Mouse (Mus musculus) brain, adult 2 months (tissue): Measurements from ENCODE around the gene Dnaaf2.

ENCODE experiments used
- DNase-seq: peaks from one replicate; pipeline ENCODE4 v3.0.0; 2011; ENCODE audit warnings: low read depth, low spot score

Dnaaf2 gene

GRCm38 (mm10) chr12:69198164-69198535 lies at the start of gene Dnaaf2:
Gene Dnaaf2, minus strand, starts transcription at chr12:69198429.
- DNase-seq, result peak; percentile 76

DNA sequence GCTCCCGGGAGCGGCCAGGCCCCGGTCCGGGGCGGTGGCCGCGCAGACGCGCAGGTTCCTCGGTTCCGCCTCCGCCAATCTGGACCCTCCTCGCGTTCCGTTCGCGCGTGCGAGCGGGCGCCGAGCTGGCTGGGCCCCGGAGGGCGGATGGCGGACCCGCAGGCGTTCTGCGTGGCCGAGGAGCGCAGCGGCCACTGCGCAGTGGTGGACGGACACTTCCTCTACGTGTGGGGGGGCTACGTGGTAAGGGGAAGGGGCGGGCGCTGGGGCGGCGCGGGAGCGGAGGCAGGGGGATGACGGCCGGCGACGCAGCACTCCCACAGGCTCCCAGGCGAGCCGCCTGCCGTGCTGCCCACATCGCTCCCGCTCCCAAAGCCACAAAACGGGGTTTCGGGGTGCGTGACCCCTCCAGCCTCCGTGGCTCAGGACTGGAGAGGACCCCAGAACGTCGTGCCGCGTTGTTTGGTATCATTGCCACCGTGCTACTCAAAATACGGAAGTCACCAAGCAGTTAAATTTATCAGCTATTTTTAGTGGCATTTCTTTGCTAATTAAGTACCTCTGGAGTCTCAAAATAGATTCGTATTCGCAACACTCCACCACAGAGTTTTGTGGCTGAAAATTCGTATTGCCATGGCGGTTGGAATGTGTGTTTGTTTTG lies 43.7 kb upstream of the Dnaaf2 start:
- DNase-seq, result peak; percentile 90

GRCm38 (mm10) chr12:69241405-69241770 lies 43.2 kb upstream of the Dnaaf2 start:
- no peak for DNase-seq

DNA sequence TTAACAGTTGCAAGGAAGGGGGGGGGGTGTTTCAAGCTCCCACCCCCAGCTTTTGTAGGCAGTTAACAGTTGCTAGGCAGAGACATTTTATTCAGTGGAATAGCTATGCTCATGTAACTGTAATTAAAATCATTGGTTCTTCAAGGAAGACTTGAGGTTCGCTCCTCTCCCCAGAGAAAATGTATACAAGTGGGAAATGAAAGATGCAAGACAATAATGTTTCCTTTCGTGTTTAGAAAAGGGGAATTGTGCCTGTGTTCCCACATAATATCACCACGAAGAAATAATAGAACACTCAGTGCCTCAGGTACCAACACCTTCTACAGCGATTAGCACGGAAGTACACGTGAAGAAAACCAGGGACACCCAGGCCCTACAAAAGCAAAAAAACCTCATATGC lies 42.6 kb upstream of the Dnaaf2 start, which contains the start of gene Klhdc1:
Gene Klhdc1 (plus strand): TSS at position 301 of the 400 bp plus-strand sequence.
- DNase-seq, result no peak

GRCm38 (mm10) chr12:69238284-69238683 lies 40.1 kb upstream of the Dnaaf2 start:
- peak; percentile 19 for DNase-seq

DNA sequence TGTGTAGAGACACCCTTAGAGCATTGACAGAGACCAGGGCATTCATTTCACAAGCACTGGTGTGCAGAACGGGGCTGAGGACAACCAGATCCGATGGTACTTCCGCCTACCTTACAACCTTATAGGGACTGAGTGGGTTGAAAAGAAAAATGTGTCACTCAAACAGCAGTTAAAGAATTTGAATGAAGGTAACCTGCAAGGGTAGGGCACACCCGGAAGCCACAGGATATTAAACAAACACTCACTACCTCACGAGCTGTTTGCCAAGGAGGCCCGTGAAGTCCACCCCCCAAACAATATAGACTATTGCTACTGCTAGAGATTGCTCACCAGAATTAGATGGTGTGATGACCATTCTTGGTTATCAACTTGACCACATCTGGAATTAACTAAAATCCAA lies 37.6 kb upstream of the Dnaaf2 start:
- DNase-seq, result no peak

DNA sequence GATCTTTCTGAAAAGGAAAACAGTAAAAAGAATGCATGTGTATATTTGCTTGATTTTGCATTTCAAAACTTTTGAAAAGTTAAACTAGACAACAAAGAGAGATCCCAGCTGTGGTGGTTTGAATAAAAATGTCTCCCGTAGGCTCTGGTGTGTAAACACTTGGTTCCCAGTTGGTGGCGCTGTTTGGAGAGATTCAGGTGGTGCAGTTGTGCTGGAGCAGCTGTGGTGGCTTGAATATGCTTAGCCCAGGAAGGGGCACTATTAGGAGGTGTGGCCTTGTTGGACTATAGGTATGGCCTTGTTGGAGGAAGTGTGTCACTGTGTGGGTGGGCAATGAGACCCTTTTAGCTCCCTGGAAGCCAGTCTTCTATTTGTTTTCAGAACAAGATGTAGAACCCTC lies 31.0 kb upstream of the Dnaaf2 start:
- no peak for DNase-seq

- peak; percentile 78 for DNase-seq
Observed at GRCm38 (mm10) chr12:69227776-69228466, 29.7 kb upstream of the Dnaaf2 start, which contains the start of gene Pole2. Gene Pole2, minus strand, starts transcription at chr12:69228195.

DNA sequence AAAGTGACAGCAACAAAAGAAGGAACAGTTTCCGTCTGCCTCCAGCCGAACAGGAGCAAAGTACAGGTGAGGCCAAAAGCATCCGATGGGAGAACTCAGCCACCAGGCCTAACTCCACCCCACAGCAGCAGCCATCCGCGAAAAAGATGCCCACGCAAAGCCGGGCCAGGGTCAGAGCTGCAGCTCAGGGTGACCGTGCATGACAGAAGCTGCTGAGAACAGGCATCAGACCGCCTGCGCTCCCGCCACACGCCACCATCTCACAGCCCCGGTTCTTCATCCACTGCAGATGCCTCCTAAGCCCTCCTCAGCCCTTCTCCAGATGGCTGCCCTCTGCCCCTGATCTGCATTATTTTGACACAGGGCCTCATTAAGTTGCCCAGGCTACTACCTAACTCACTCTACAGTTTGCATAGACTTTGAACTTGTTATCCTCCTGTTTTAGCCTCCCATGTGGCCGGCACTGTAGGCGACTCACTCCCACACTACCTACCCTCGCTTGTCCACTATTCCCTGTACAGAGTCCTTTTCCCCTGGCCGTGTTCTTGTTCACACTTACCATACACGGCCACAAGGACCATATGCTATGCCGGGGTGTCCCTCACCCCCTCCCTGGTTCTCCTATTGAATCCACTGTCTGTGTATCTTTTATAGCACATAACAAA lies 22.5 kb upstream of the Dnaaf2 start:
- DNase-seq, result no peak

- DNase-seq, result no peak
Observed at GRCm38 (mm10) chr12:69216587-69216986, 18.4 kb upstream of the Dnaaf2 start.

- peak; percentile 75 for DNase-seq
Observed at GRCm38 (mm10) chr12:69215000-69215785, 17.0 kb upstream of the Dnaaf2 start.

- no peak for DNase-seq
Observed at GRCm38 (mm10) chr12:69214393-69214792, 16.2 kb upstream of the Dnaaf2 start.

DNA sequence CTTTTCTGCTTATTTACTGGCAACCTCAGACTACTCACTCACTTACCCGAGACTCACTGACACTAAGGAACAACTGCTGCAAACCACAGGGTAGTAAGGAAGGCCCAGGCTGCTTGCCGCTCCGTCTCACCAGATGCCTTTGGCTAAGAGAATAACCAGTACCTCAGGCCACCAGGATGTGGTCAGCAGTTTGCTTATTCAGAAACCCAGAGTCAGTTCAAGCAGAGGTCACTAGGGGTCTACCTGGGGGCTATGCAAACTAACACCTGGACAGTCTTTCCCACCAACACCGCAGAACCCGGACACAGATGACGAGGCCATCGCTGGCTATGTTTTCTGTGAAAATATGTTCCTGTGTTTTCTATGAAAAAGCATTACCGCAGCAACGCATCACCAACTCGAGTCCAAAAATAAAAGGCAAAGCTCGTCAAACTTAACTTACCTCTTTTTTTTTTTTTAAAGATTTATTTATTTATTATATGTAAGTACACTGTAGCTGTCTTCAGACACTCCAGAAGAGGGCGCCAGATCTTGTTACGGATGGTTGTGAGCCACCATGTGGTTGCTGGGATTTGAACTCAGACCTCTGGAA lies 15.1 kb upstream of the Dnaaf2 start:
- no peak for DNase-seq

DNA sequence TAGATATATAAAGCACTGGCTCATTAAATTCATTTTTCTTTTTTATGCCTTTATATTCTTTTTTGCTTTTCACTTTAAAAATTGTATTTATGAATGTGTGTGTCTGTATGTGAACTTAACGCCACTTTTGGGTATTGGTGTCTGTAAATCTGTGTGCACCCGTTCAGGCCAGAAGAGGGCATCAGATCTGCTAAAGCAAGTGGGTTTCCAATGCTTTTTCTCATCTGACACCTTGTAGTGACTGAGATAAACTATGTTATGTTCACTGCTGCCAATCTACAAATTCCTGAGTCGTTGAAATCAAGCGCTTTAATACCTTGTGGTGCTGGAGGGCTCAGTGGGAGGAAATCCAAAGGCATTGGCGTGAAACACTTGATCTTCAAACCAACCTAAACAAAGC lies 12.8 kb upstream of the Dnaaf2 start:
- peak; percentile 59 for DNase-seq

DNA sequence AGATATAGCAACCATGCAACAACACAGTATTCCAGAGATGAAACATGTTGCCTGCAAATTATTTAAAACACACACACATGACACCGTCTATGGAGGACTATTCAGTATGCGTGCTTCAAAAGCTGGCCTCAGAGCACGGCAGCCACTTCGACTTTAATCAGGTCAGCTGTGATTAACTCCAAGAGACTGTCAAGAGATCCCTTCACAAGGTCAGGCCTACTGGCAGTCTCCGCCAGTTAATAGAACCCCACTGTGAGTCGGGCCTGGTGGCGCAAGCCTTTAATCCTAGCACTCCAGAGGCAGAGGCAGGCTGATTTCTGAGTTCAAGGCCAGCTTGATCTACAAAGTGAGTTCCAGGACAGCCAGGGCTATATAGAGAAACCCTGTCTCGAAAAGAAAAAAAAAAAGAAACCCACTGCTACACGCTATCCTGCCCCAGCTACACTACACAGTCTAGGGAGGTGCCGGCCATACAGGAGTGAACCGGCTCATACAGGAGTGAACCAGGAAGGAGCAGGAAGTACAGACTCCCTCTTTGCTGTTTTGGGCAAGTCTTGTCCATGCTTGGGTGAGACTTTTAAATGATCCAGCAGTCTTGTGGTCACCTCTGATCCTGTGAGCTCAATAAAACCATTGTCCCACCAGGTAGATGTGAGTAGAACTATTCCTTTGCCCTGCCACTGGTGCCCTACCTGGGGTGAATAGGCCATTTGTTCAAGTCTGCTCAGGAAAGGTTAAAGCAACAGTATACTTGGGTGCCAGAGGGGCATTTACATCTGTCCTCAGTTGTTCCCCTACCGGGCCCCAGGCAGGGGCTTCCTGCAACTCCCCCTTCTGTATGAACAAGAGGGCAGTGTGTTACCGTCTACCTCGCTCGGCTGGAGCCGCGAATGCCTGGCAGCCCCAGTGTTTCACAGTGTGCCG lies 12.1 kb upstream of the Dnaaf2 start:
- DNase-seq, result no peak

DNA sequence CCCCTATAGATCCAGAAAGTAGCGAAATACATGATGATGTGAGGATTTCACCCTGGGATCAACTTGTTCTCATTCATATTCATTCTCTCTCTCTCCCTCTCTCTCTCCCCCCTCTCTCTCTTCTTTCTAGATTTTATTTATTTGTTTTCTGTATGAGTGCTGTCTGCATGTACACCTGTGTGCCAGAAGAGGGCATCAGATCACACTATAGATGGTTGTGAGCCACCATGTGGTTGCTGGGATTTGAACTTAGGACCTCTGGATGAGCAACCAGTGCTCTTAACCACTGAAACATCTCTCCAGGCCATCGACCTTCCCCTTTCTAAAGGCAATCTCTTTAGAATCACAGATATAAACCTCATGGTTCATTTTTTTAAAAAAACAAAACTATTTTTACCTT lies 10.3 kb upstream of the Dnaaf2 start:
- no peak for DNase-seq

DNA sequence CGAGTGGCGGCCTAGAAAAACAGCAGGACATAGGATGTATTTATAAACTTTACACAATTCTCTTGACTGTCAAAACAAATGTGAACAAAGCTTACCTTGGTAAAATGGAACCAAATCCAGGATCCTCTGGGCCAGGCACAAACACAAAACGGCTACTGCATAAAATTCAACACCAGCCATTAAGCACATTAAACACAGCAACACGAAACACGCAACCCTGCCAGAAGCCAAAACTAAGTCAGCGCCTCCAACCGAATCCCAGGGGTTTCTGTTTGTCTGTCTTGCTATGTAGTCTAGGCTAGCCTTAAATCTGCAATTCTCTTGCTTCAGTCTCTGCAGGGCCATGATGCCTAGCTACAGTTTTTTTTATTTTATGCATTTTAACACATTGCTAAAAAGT lies 9.7 kb upstream of the Dnaaf2 start:
- no peak for DNase-seq

DNA sequence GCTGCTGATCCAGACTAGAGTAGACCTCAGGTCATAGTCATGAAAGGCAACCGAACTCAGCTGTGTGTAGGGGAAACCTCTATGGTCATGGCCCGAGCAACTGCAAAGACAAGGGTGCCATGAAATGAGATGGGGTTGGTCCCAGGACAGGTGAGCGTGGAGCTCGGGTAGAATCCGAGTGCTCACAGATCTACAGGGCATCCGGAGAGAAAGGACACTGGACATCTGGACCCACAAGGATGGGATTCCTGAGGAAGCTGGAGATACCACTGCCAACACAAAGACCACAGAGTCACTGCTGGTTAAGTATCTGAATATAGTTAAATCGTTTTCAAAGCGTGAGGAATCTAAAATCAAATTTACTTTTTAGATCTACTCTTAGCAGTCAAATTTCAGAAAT lies 9.2 kb upstream of the Dnaaf2 start:
- DNase-seq, result no peak

DNA sequence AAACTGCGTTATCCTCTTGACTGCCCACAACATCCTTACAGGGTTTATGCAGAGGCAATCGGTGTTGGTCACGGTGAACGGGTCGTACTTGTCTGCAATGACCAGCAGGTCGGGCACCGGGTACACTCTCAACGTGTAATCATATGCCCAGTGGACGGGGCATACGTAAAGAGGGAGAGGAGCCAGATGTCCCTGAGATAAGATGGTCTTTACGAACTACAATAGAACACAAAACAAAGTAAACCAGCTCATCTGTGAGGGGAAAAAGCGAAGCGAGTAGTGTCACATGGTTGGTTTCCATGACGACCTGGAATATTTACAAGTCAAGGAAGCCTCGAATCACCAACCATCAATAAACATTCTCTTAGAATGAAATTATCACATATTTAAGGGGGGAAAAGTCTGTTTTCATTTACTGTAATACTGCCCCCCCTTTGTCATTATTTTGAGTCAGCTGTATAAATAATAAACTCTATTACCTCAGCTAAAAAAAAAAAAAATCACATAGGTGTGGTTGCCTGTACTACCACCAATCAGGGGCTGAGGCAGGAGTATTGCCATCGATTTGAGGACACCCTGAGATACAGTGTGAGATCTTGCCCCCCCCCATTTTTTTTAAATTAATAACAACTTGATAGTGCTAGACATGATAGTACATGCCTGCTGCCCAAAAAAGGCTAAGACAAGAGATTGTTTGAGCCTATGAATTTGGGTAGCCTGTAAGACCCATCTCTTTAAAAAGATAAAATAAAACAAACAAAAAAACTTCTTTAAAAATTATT lies 6.0 kb upstream of the Dnaaf2 start, which contains the start of gene Gm49384:
Gene Gm49384 (minus strand): TSS at position 216 of the 782 bp plus-strand sequence.
- DNase-seq, result no peak

DNA sequence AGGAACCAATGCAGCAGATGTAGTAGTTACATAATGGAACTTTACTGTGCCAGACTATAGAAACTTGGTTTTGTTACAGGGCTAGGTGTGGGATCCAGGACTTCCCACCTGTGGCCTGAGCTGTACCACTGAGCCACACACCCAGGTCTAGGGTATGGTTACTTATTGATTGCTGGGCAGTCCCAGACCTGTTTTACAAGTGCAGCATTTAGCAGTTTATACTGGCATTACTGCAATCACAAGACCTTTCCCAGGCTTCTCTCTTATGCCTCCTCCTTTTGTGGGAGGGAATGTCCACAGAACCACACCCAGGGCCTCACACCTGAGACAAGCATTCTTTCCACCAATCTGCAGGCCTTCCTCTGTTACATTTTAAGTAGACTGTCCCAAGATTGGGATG lies 756 bp upstream of the Dnaaf2 start:
- no peak for DNase-seq
